Mouse (Mus musculus): ENCODE data around the gene Usp2.

DNA sequence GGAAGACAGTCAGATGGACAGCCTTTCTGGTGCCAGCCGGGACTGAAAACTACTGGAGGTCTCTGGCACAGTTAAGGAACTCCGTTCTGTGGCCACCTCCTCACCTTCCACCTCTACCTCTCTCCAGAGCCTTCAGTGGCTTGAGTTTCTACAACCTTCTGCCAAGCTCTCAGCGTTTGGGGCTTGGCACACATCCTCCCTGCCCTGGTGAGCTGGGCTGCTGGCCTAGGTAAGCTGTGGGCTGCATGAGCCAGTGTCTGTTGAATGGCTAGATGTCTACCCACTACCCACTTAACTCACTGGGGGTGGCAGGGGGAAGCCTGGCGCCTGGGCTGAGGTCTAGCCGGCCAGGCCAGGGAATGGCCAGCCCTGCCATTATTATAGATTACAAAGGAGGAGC lies 6.3 kb downstream of the Usp2 start:
- TF ChIP-seq MYC (IDR thresholded peaks at IDR 0.05; ENCODE audit: low read depth, low read length) (no peak), MAZ (IDR thresholded peaks at IDR 0.05; ENCODE audit: low read depth, low read length) (no peak), POLR2AphosphoS2 (IDR thresholded peaks at IDR 0.05; ENCODE audit: low read length) (no peak), CTCF (IDR thresholded peaks at IDR 0.05 in 2 of 3, conservative IDR thresholded peaks at IDR 0.05 in 1 of 3; ENCODE audit: control insufficient read depth in 1 of 3, insufficient read depth in 1 of 3, low read depth in 2 of 3, low read length in 3 of 3, poor library complexity in 1 of 3, severe bottlenecking in 1 of 3) (no peak), EP300 (IDR thresholded peaks at IDR 0.05; ENCODE audit: low read depth in 1 of 2, low read length in 2 of 2) (no peak), USF2 (IDR thresholded peaks at IDR 0.05; ENCODE audit: borderline replicate concordance in 1 of 2, insufficient read depth in 1 of 2, low read depth in 1 of 2, low read length in 2 of 2) (no peak), ZMIZ1 (IDR thresholded peaks at IDR 0.05; ENCODE audit: low read depth, low read length) (no peak)

Measured in MEL (cell line).